Mouse (Mus musculus) intestine, embryonic 16.5 days (tissue): ENCODE measurements around the gene Akap2. TPM values are rescaled to one million over a fixed set of nuclear protein-coding genes. Genes with fewer than 3 reads are reported as not detected.
A peak's percentile ranks its signal among the peaks of the same experiment; 100 is the strongest.

Experiments used
- ATAC-seq: fragments of 200-750 bp; cut with Nextera tagmentation; 2 replicates; pipeline ENCODE4 v1.8.0; 2017; ENCODE audit warnings: moderate TSS enrichment, moderate library complexity
- H3K27ac ChIP-seq: fragments of 300-500 bp; sonication (generic); 2 replicates; pipeline ENCODE4 v1.5.1; 2014; ENCODE audit warnings: mild to moderate bottlenecking, low read length
- H3K27me3 ChIP-seq: fragments of 300-500 bp; sonication (generic); replicated peaks from 2 replicates; pipeline ENCODE4 v1.6.1; 2014; ENCODE audit warnings: low read length, control low read depth, mixed read lengths; ENCODE audit not compliant: control insufficient read depth, insufficient read depth
- H3K36me3 ChIP-seq: fragments of 300-500 bp; sonication (generic); 2 replicates; pipeline ENCODE4 v1.6.1; 2014; ENCODE audit warnings: low read length, control low read depth; ENCODE audit not compliant: control insufficient read depth, insufficient read depth
- H3K4me1 ChIP-seq: fragments of 300-500 bp; sonication (generic); 2 replicates; pipeline ENCODE4 v1.6.1; 2014; ENCODE audit warnings: low read length, control low read depth, mixed read lengths; ENCODE audit not compliant: control insufficient read depth, insufficient read depth
- H3K4me2 ChIP-seq: fragments of 300-500 bp; sonication (generic); 2 replicates; pipeline ENCODE4 v1.6.1; 2014; ENCODE audit warnings: low read depth, low read length, control low read depth
- H3K4me3 ChIP-seq: fragments of 300-500 bp; sonication (generic); 2 replicates; pipeline ENCODE4 v1.5.1; 2014; ENCODE audit warnings: mild to moderate bottlenecking, low read length
- H3K9ac ChIP-seq: fragments of 300-500 bp; sonication (generic); 2 replicates; pipeline ENCODE4 v1.6.1; 2014; ENCODE audit warnings: low read depth, low read length
- H3K9me3 ChIP-seq: fragments of 300-500 bp; sonication (generic); 2 replicates; pipeline ENCODE4 v1.6.1; 2016; ENCODE audit warnings: low read length, control low read depth; ENCODE audit not compliant: control insufficient read depth
- WGBS: fragments of 180-500 bp; shearing (Covaris S2); extraction: QIAGEN DNeasy Blood & Tissue Kit; methylation state at CpG from one replicate; pipeline ENCODE4 v1.1.7; 2014; 5-methylcytosine and 5-hydroxymethylcytosine counted together
- polyA plus RNA-seq: library from polyadenylated mRNA; unstranded; fragments of >200 nt; fragmentation: Nextera tagmentation; extraction: Ambion mirVana; gene quantifications from 2 replicates; pipeline ENCODE4 v1.2.1, GENCODE M21; 2015

Gene Akap2
- polyA plus RNA-seq, 1 experiment from 2014 or later, result 20.3 TPM

DNA sequence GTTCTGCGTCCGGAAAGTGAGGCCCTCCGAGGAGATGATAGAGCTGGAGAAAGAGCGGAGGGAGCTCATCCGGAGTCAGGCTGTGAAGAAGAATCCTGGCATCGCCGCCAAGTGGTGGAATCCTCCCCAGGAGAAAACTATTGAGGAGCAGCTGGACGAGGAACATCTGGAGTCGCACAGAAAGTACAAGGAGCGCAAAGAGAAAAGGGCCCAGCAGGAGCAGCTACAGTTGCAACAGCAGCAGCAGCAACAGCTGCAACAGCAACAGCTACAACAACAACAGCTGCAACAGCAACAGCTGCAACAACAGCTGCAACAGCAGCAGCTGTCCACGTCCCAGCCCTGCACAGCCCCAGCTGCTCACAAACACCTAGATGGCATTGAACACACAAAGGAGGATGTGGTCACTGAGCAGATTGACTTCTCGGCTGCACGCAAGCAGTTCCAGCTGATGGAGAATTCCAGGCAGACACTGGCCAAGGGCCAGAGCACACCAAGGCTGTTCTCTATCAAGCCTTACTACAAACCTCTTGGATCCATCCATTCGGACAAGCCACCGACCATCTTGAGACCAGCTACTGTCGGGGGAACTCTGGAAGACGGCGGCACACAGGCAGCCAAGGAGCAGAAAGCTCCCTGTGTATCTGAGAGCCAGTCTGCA is 138.0 kb downstream of the Akap2 start:
- H3K36me3 ChIP-seq, result peaks cover 25% of the 10 kb centered on the region
- H3K4me2 ChIP-seq, result no peak overlapping the region
- H3K9ac ChIP-seq, result no peak overlapping the region
- H3K4me1 ChIP-seq, result peaks cover 12% of the 10 kb centered on the region; the same call in 1 of the 2 replicates
- H3K27me3 ChIP-seq, result no peaks in the 10 kb centered on the region
- 0 out of 2 replicates have a peak, but pooled peaks have one; percentile 23 for ATAC-seq
- H3K4me3 ChIP-seq, result no peak overlapping the region
- H3K27ac ChIP-seq, result no peak overlapping the region
- 77% methylated on average over 18 of the region's 18 CpGs for WGBS
- H3K9me3 ChIP-seq, result no peaks in the 10 kb centered on the region

GRCm38 (mm10) chr4:57856673-57857072 is 139.2 kb downstream of the Akap2 start:
- H3K36me3 ChIP-seq, result peaks cover 25% of the 10 kb centered on the region
- peaks cover 8% of the 10 kb centered on the region; the same call in 1 of the 2 replicates for H3K4me1 ChIP-seq
- no peaks in the 10 kb centered on the region for H3K27me3 ChIP-seq
- no peak overlapping the region for H3K9ac ChIP-seq
- H3K27ac ChIP-seq, result no peak overlapping the region
- 94% methylated on average over 10 of the region's 10 CpGs for WGBS
- no peak for ATAC-seq
- no peaks in the 10 kb centered on the region for H3K9me3 ChIP-seq
- no peak overlapping the region for H3K4me2 ChIP-seq
- no peak overlapping the region for H3K4me3 ChIP-seq

DNA sequence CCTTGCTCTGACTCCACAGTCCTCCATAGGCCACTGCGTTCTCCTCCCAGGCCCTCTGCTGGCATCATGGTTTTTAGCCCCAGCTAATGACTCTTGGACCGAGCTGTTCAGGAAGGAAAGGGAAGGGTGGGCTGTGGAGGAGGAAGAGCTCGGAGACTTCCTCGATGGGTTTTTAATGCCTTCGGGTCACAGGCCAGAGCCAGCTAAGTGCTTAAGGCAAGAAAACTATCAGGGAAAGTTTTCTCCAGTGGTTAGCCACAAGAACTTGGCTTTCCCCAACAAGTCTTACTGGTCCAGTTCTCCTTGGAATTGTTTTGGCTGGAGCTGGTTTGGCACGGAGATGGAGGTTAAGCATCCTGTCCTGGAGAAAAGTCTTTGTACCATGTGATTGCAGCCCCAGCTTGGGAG is 142.8 kb downstream of the Akap2 start:
- no peak for ATAC-seq
- WGBS, result 70% methylated on average over 6 of the region's 6 CpGs
- Histone ChIP-seq H3K27me3 (no peaks in the 10 kb centered on the region), H3K36me3 (peaks cover 21% of the 10 kb centered on the region), H3K9me3 (no peaks in the 10 kb centered on the region), H3K4me3 (no peak overlapping the region), H3K9ac (no peak overlapping the region), H3K27ac (no peak overlapping the region), H3K4me1 (0 out of 2 replicates have a peak, but pooled peaks cover 11% of the 10 kb centered on the region), H3K4me2 (no peak overlapping the region)

DNA sequence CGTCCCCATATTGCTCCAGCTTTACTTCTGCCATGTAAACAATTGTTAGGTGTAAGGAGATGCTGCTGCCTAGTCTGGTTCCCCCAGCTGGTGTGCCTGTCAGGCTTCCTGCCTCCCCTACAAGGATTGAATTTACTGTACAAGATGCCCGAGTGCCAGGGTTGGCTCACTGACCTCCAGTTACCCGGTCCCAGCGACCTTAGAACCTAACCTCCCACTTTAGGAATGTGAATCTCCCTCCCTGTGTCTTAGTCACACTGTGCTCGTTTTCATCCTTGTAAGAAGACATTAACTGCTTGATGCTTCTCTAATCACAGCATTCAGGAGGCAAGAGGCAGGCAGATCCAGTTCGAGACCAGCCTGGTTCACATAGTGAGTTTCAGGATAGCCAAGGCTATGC is 143.7 kb downstream of the Akap2 start:
- Histone ChIP-seq H3K4me2 (no peak overlapping the region), H3K4me3 (no peak overlapping the region), H3K4me1 (peaks cover 11% of the 10 kb centered on the region; the same call in 1 of the 2 replicates), H3K9me3 (no peaks in the 10 kb centered on the region), H3K36me3 (peaks cover 13% of the 10 kb centered on the region), H3K27ac (no peak overlapping the region), H3K27me3 (no peaks in the 10 kb centered on the region), H3K9ac (no peak overlapping the region)
- WGBS, result 66% methylated on average over 6 of the region's 6 CpGs
- ATAC-seq, result no peak

GRCm38 (mm10) chr4:57861856-57862255 is 144.4 kb downstream of the Akap2 start:
- WGBS, result 59% methylated on average over 8 of the region's 8 CpGs
- H3K9me3 ChIP-seq, result no peaks in the 10 kb centered on the region
- no peak overlapping the region for H3K4me3 ChIP-seq
- peaks cover 8% of the 10 kb centered on the region for H3K36me3 ChIP-seq
- peaks cover 11% of the 10 kb centered on the region; the same call in 1 of the 2 replicates for H3K4me1 ChIP-seq
- no peaks in the 10 kb centered on the region for H3K27me3 ChIP-seq
- no peak overlapping the region for H3K4me2 ChIP-seq
- no peak overlapping the region for H3K9ac ChIP-seq
- ATAC-seq, result no peak; the same call in 1 of the 2 replicates
- peak overlapping the region; percentile 20; the same call in 1 of the 2 replicates for H3K27ac ChIP-seq

DNA sequence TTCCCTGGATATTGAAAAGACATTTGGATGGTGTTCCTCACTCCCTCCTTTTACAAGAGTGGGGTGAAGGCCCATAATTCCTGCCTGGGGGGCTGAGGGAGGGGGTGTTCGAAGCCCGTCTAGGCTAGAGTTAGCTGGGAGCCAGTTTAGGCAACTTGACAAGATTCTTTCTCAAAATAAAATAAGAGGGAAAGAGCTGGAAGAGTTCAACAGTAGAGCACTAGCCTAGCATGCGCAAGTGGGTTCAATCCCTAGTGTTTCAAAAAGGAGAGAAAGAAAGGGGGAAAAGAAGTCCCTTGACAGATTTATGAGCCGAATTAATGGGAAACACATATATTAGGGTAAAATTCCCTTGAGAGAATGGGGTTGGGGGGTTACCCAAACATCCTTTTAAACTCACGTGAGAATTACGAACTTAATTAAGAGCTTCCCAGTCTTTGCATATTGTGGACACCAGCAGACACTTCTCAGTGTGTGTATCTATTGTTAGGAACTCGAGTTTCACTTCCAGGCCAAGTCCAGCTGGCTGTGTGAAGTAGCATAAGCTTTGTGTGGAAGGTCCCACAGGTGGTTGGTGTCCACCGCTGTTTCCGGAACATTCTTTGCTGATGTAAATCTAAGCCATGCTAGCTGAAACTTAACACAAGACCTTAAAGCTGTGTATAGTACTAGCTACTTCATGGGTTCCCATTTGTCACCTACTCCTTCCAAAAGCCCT is 145.0 kb downstream of the Akap2 start:
- no peak for ATAC-seq
- no peaks in the 10 kb centered on the region for H3K9me3 ChIP-seq
- peaks cover 4% of the 10 kb centered on the region; the same call in 1 of the 2 replicates for H3K36me3 ChIP-seq
- no peak overlapping the region for H3K9ac ChIP-seq
- WGBS, result 67% methylated on average over 9 of the region's 9 CpGs
- peaks cover 11% of the 10 kb centered on the region; the same call in 1 of the 2 replicates for H3K4me1 ChIP-seq
- H3K4me3 ChIP-seq, result no peak overlapping the region
- H3K27ac ChIP-seq, result peak overlapping the region; percentile 20; the same call in 1 of the 2 replicates
- H3K4me2 ChIP-seq, result no peak overlapping the region
- no peaks in the 10 kb centered on the region for H3K27me3 ChIP-seq

- Histone ChIP-seq H3K9ac (no peak overlapping the region), H3K36me3 (no peaks in the 10 kb centered on the region), H3K27me3 (no peaks in the 10 kb centered on the region), H3K4me3 (no peak overlapping the region), H3K4me1 (peaks cover 8% of the 10 kb centered on the region; the same call in 1 of the 2 replicates), H3K9me3 (no peaks in the 10 kb centered on the region), H3K27ac (no peak overlapping the region), H3K4me2 (no peak overlapping the region)
- no peak for ATAC-seq
- WGBS, result 36% methylated on average over 2 of the region's 2 CpGs
These were observed 148.6 kb downstream of the Akap2 start for GRCm38 (mm10) chr4:57866088-57866487.

GRCm38 (mm10) chr4:57866990-57867389 is 149.5 kb downstream of the Akap2 start:
- no peak overlapping the region for H3K4me2 ChIP-seq
- WGBS, result 54% methylated on average over 9 of the region's 9 CpGs
- H3K4me1 ChIP-seq, result peaks cover 8% of the 10 kb centered on the region; the same call in 1 of the 2 replicates
- no peak for ATAC-seq
- H3K27ac ChIP-seq, result no peak overlapping the region
- H3K4me3 ChIP-seq, result no peak overlapping the region
- no peak overlapping the region for H3K9ac ChIP-seq
- H3K36me3 ChIP-seq, result no peaks in the 10 kb centered on the region
- H3K27me3 ChIP-seq, result no peaks in the 10 kb centered on the region
- H3K9me3 ChIP-seq, result no peaks in the 10 kb centered on the region

DNA sequence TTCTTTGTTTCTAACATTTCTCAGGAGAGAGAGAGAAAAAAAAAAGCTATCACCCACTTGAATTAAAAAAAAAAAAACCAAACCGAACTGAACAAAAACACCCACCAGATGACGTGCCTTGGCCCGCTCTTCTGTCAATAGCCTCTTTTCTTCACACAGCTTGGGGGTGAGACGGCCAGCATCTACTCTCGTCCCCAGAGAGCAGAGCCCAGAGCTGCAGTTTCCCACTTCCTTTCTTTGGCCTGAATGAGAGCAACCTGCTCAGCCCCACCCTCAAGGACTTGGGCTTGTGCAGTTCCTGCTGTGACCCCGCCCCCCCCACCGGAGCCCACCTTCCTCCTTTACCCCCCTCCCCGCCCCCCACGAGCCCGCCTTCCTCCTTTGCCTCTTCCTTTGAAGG is 150.0 kb downstream of the Akap2 start:
- no peak for ATAC-seq
- peaks cover 4% of the 10 kb centered on the region; the same call in 1 of the 2 replicates for H3K4me1 ChIP-seq
- H3K4me2 ChIP-seq, result no peak overlapping the region
- WGBS, result 52% methylated on average over 10 of the region's 10 CpGs
- no peaks in the 10 kb centered on the region for H3K36me3 ChIP-seq
- no peak overlapping the region for H3K9ac ChIP-seq
- H3K4me3 ChIP-seq, result no peak overlapping the region
- H3K27ac ChIP-seq, result no peak overlapping the region
- no peaks in the 10 kb centered on the region for H3K27me3 ChIP-seq
- no peaks in the 10 kb centered on the region for H3K9me3 ChIP-seq
